Mouse (Mus musculus) heart, adult 2 months (tissue): ENCODE data around the gene Kif13a.

Experiments used
- CTCF ChIP-seq: fragments of 200-600 bp; IDR thresholded peaks from 2 replicates; pipeline ENCODE4 v1.8.1; 2022; ENCODE audit warnings: antibody characterized with exemption, mild to moderate bottlenecking, moderate library complexity
- EP300 ChIP-seq: fragments of 200-500 bp; IDR thresholded peaks from 2 replicates; pipeline ENCODE4 v1.6.1; 2011; ENCODE audit warnings: low read depth, low read length, control low read depth; ENCODE audit not compliant: insufficient read depth
- POLR2A ChIP-seq: fragments of 200-500 bp; IDR thresholded peaks from 2 replicates; pipeline ENCODE4 v1.6.1; 2011; ENCODE audit warnings: mild to moderate bottlenecking, low read depth, low read length, control low read depth; ENCODE audit not compliant: insufficient read depth

DNA sequence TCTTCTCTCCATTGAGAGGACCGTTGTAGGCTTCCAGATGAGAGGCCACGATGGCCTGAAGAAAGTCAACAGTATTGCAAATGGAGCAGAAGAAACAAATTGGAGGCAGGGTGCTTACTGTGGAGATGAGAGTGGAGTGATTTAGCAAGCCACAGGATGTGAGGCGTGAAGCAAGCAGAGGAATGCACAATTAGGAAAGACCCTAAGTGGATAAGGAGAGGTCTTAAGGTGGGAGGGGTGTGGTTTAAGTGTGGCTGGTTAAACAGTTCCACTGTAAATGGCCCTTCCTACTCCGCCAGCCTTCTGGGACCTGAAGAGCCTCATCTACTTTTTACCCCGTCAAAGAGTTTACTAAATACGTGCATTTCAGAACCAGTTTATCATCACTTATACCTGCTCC is 3.2 kb upstream of the Kif13a start:
- TF ChIP-seq CTCF (no peak), POLR2A (no peak), EP300 (no peak)
